Mouse (Mus musculus) urinary bladder, postnatal 14 days (tissue): ENCODE measurements at regions not wholly inside any gene's neighbourhood (a gene's known extent, or its start where the extent isn't known, plus 50 kb on each side); places are given as distances from the start of the nearest gene placed in this dataset.

Experiments used
- DNase-seq: peaks from one replicate; pipeline ENCODE4 v3.0.0; 2021; ENCODE audit warnings: low spot score

- DNase-seq = no peak
Observed at GRCm38 (mm10) chr1:75833071-75833830, 287.2 kb downstream of the Slc4a3 start.

GRCm38 (mm10) chr1:75834361-75834760 lies 288.3 kb downstream of the Slc4a3 start:
- DNase-seq = no peak

DNA sequence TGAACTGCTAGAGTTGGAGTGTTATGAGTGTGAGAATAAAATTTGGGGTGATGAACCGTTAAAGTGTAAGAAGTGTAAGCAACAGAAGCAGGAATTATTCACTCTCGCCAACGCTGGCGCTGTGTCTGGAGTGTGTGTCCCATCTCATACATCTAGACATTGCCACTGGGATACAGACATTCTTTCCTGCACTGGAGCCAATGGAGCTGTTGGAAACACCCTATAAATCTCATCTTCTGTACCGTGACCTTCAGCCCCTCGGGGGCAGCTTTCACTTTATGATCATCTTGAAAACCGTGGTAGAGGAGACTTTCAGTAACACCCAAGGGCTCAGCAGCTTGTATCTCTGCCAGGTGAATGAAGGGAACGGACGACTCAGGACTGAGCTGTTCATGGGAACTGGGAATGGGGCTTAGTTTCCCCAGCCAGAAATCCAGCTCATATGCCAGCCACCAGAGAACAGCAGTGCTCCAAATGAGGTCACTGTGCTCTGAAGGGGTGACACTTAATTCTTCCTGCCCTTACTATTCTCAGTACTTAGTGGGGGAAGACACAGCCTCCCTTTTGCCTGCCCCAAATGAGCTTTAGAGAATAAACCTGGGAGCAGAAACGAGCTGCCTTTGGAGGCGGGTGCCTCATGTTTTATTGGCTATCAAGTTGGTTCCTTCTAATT lies 293.6 kb downstream of the Slc4a3 start:
- DNase-seq = no peak

DNA sequence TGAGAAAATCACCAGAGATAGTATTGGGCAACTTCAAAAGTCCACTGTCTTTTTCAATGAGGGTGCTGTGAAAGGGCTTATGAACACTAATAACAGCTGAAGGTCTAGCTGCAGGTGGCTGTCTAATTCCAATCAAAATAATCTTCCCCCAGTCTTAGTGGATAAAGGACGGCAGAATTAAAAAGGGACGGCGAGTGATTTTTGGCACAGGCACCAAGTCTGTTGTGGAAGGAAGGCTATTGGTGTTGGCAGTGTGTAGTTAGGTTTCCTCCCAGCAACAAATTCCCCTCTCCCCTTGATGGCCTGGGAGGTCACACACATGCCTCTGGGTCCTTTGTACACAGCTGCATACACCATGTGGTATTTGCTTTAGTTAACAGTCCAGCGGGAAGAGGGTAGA lies 296.3 kb downstream of the Slc4a3 start:
- DNase-seq = no peak

- no peak for DNase-seq
Observed at GRCm38 (mm10) chr1:75843326-75843725, 297.3 kb downstream of the Slc4a3 start.

DNA sequence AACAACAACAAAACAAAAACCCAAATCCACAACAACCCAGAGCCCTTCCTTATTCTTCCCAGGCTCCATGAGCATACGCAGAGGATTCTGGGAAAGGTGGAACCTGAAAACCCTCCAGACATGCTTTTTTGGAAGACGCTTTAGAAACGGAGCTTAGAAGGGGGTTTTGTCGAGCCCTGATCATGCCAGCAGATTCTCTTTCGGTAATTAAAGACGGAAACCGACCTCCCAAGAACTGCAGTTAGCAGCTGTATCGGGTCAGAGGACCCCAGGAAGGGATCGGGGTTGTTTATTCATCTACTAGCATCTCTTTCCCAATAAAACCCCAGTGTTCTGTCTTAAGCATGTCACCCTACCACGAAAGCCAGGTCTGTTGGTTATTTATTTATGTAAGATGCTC lies 298.1 kb downstream of the Slc4a3 start:
- no peak for DNase-seq

GRCm38 (mm10) chr1:75844529-75844928 lies 298.5 kb downstream of the Slc4a3 start:
- no peak for DNase-seq

DNA sequence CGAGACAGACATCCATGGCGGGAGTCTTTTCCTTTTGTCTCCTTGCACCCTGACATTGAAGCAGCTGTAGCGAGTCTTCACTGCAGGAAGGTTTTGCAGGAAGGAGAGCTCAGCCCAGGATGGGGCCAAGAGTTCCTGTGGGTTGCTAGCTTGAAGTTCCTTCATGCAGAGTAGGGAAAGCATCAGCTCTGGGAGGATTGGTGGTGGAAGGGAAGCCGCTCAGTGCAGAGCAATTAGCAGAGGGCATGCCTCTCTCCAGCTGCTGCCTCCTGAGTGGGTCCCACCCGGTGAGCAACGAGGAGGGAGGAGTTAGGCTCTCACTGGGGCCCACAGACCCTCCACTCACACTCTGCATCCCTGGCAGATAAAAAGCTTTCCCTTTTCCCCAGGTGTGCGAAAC lies 298.9 kb downstream of the Slc4a3 start:
- DNase-seq = no peak

DNA sequence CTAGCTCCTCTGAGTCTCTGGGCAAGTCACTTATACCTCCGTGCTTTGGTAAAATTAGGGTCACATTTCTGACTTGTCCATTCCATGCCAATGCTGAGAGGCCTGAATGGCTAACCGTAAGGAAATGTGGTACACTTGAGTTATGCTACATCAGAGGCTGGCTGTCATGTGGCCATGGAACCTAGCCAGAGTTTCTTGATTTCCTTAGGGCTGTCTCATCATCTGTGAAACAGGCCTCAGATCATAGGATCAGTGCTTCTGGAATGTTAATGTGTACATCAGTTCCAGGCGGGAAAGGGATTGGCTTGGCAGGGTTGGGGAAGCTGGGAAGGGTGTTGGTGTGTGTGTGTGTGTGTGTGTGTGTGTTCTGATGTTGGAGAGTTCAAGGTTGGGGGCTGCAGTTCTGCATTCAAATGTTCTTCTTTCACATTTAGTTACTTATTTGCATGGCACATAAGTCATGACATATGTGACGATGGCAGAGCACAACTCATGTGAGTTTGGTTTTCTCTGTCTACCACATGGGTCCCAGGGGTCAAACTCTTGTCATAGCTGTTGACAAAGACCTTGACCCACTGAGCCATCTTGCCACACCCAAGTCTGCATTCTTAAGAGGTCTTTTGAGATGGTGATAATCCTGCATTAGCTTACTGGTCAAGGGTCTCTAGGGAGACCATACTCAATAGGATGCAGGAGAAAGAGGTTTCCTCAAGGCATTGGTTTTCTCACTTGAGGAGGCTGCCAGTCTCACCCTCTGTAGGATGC lies 299.9 kb downstream of the Slc4a3 start:
- DNase-seq = no peak

DNA sequence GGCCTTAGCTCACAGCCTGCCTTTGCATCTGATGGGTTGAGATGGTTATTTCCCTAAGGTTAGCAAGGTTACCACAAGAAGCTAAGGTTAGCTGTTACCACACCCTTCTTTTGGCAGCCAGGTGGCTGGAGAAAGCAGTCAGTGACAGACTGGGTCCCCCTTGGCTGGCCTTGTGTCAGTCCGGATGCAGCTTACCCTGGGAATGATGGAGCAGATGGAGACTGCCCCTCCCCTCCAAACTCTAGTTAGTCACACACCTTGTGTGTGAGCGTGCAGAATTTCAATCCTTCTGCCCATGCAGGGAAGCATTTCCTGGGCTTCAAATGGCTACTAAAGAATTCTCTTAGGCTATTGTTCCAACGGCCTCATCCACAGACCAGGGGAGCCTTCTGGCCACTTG lies 301.6 kb downstream of the Slc4a3 start:
- DNase-seq = no peak

- no peak for DNase-seq
Observed at GRCm38 (mm10) chr1:75848436-75848835, 302.4 kb downstream of the Slc4a3 start.

GRCm38 (mm10) chr1:75850131-75850530 lies 304.1 kb downstream of the Slc4a3 start:
- DNase-seq = no peak

GRCm38 (mm10) chr1:75858551-75859255 lies 312.6 kb downstream of the Slc4a3 start:
- DNase-seq = no peak

- no peak for DNase-seq
Observed at GRCm38 (mm10) chr1:75862757-75863156, 316.7 kb downstream of the Slc4a3 start.

- no peak for DNase-seq
Observed at GRCm38 (mm10) chr1:75866556-75866955, 320.5 kb downstream of the Slc4a3 start.

- DNase-seq = no peak
Observed at GRCm38 (mm10) chr1:75869414-75869813, 323.3 kb downstream of the Slc4a3 start.

- DNase-seq = no peak
Observed at GRCm38 (mm10) chr1:75869846-75870245, 323.8 kb downstream of the Slc4a3 start.

DNA sequence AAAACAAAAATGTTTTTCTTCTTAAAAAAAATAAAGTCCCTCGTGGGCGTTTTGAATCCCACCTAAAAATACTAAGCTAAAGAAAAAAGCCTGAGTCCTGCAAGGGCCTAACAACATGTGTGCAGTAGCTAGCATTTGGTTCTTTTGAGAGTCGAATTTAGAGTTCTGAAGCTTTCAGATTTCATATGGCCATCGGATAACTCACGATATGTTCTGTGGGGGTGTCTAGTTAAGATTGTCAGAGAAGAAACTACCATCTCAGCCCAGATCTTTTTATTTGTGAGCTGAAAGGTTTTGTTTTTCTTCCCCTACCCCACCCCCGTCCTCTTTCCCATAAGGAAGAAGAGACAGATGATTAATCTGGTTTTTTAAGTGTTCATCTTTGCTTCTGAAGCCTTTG lies 327.8 kb downstream of the Slc4a3 start:
- DNase-seq = no peak

- no peak for DNase-seq
Observed at GRCm38 (mm10) chr1:75877209-75877608, 331.1 kb downstream of the Slc4a3 start.

- no peak for DNase-seq
Observed at GRCm38 (mm10) chr1:75885632-75886031, 339.6 kb downstream of the Slc4a3 start.

- no peak for DNase-seq
Observed at GRCm38 (mm10) chr1:75888499-75889208, 342.6 kb downstream of the Slc4a3 start.
